Mouse (Mus musculus) cortical plate, adult 2 months (tissue): ENCODE results near the gene Rcor3.

Experiments
- CTCF ChIP-seq: fragments of 200-500 bp; IDR thresholded peaks from 2 replicates; pipeline ENCODE4 v1.5.1; 2011; ENCODE audit warnings: mild to moderate bottlenecking, control low read depth, low read length; ENCODE audit not compliant: insufficient read depth; ENCODE audit errors: extremely low read depth
- POLR2A ChIP-seq: fragments of 200-500 bp; IDR thresholded peaks from 2 replicates; pipeline ENCODE4 v1.6.1; 2011; ENCODE audit warnings: mild to moderate bottlenecking, low read length, control low read depth; ENCODE audit not compliant: insufficient read depth; ENCODE audit errors: extremely low read depth

DNA sequence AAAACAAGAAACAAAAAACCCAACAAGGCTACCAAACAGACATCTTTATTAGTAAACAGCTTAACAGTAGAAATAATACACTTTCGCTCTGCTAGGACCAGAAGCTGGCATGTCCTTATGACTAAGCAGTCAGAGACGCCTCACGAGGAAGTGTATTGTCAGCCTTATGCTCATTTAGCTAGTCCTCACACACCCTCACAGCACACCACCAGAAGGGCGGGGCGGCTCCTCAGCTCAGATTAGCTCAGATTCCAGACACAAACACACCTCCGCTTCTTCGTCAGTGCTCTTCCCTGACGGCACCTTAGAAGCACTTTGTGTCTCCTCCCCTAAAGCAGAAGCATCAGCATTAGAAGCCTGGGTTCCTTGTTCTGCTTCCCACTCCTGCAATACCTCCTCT, 36.5 kb downstream of the Rcor3 start:
- TF ChIP-seq CTCF (no peak), POLR2A (no peak)
